Mouse (Mus musculus) kidney, embryonic 14.5 days (tissue): Measurements from ENCODE around the gene Rptor. TPM values are rescaled to one million over a fixed set of nuclear protein-coding genes. Genes with fewer than 3 reads are reported as not detected.

Experiments used
- ATAC-seq: fragments of 200-750 bp; cut with Nextera tagmentation; 2 replicates; pipeline ENCODE4 v1.8.0; 2017; ENCODE audit warnings: moderate number of reproducible peaks, mild to moderate bottlenecking, moderate TSS enrichment, moderate library complexity; ENCODE audit not compliant: low FRiP score, low TSS enrichment
- H3K27ac ChIP-seq: fragments of 300-500 bp; sonication (generic); 2 replicates; pipeline ENCODE4 v1.5.1; 2014; ENCODE audit warnings: low read depth, mild to moderate bottlenecking, low read length, moderate library complexity, mixed read lengths
- H3K27me3 ChIP-seq: fragments of 300-500 bp; sonication (generic); 2 replicates; pipeline ENCODE4 v1.6.1; 2014; ENCODE audit warnings: mild to moderate bottlenecking, low read length; ENCODE audit not compliant: control insufficient read depth, insufficient read depth
- H3K36me3 ChIP-seq: fragments of 300-500 bp; sonication (generic); 2 replicates; pipeline ENCODE4 v1.6.1; 2014; ENCODE audit warnings: low read length, mixed read lengths; ENCODE audit not compliant: control insufficient read depth, insufficient read depth
- H3K4me1 ChIP-seq: fragments of 300-500 bp; sonication (generic); 2 replicates; pipeline ENCODE4 v1.6.1; 2014; ENCODE audit warnings: low read length, mixed read lengths; ENCODE audit not compliant: control insufficient read depth, insufficient read depth
- H3K4me2 ChIP-seq: fragments of 300-500 bp; sonication (generic); replicated peaks from 2 replicates; pipeline ENCODE4 v1.6.1; 2014; ENCODE audit warnings: low read depth, mild to moderate bottlenecking, low read length
- H3K4me3 ChIP-seq: fragments of 300-500 bp; sonication (generic); 2 replicates; pipeline ENCODE4 v1.5.1; 2014; ENCODE audit warnings: mild to moderate bottlenecking, low read length
- H3K9ac ChIP-seq: fragments of 300-500 bp; sonication (generic); 2 replicates; pipeline ENCODE4 v1.6.1; 2014; ENCODE audit warnings: low read depth, mild to moderate bottlenecking, low read length, moderate library complexity
- H3K9me3 ChIP-seq: fragments of 300-500 bp; sonication (generic); 2 replicates; pipeline ENCODE4 v1.6.1; 2016; ENCODE audit warnings: low read length; ENCODE audit not compliant: control insufficient read depth
- WGBS: fragments of 180-500 bp; shearing (Covaris S2); extraction: QIAGEN DNeasy Blood & Tissue Kit; methylation state at CpG from one replicate; pipeline ENCODE4 v1.1.7; 2014; 5-methylcytosine and 5-hydroxymethylcytosine counted together
- polyA plus RNA-seq: library from polyadenylated mRNA; unstranded; fragments of >200 nt; fragmentation: Nextera tagmentation; extraction: Ambion mirVana; gene quantifications from 2 replicates; pipeline ENCODE4 v1.2.1, GENCODE M21; 2014

Rptor gene
- polyA plus RNA-seq, 1 experiment from 2014 or later: 15.7 TPM

GRCm38 (mm10) chr11:119683796-119684195, 81.1 kb downstream of the Rptor start:
- no peaks in the 10 kb centered on the region for H3K36me3 ChIP-seq
- no peak overlapping the region for H3K9ac ChIP-seq
- no peaks in the 10 kb centered on the region for H3K9me3 ChIP-seq
- no peak for ATAC-seq
- 59% methylated on average over 2 of the region's 2 CpGs for WGBS
- H3K27ac ChIP-seq: no peak overlapping the region
- peaks cover 11% of the 10 kb centered on the region for H3K4me1 ChIP-seq
- no peak overlapping the region for H3K4me2 ChIP-seq
- H3K27me3 ChIP-seq: no peaks in the 10 kb centered on the region
- H3K4me3 ChIP-seq: no peak overlapping the region

GRCm38 (mm10) chr11:119685477-119685876, 82.8 kb downstream of the Rptor start:
- ATAC-seq: no peak
- Histone ChIP-seq H3K9me3 (no peaks in the 10 kb centered on the region), H3K27me3 (no peaks in the 10 kb centered on the region), H3K4me1 (peaks cover 14% of the 10 kb centered on the region), H3K36me3 (no peaks in the 10 kb centered on the region), H3K4me3 (no peak overlapping the region), H3K4me2 (no peak overlapping the region), H3K27ac (peak overlapping the region; percentile 30; the same call in 1 of the 2 replicates), H3K9ac (no peak overlapping the region)
- WGBS: 40% methylated on average over 5 of the region's 5 CpGs

GRCm38 (mm10) chr11:119685910-119686659, 83.4 kb downstream of the Rptor start:
- no peak for ATAC-seq
- H3K27ac ChIP-seq: peak overlapping the region; percentile 39; the same call in 1 of the 2 replicates
- no peak overlapping the region for H3K9ac ChIP-seq
- H3K9me3 ChIP-seq: no peaks in the 10 kb centered on the region
- H3K4me3 ChIP-seq: no peak overlapping the region
- H3K27me3 ChIP-seq: no peaks in the 10 kb centered on the region
- 58% methylated on average over 2 of the region's 2 CpGs for WGBS
- H3K36me3 ChIP-seq: no peaks in the 10 kb centered on the region
- peaks cover 18% of the 10 kb centered on the region for H3K4me1 ChIP-seq
- no peak overlapping the region for H3K4me2 ChIP-seq

- ATAC-seq: no peak
- Histone ChIP-seq H3K9ac (no peak overlapping the region), H3K9me3 (no peaks in the 10 kb centered on the region), H3K4me2 (no peak overlapping the region), H3K4me3 (no peak overlapping the region), H3K27me3 (no peaks in the 10 kb centered on the region), H3K27ac (no peak overlapping the region), H3K4me1 (peaks cover 18% of the 10 kb centered on the region), H3K36me3 (no peaks in the 10 kb centered on the region)
- 81% methylated on average over 3 of the region's 3 CpGs for WGBS
These were observed 84.6 kb downstream of the Rptor start for GRCm38 (mm10) chr11:119687316-119687715.

- ATAC-seq: no peak
- Histone ChIP-seq H3K36me3 (no peaks in the 10 kb centered on the region), H3K27ac (no peak overlapping the region), H3K4me3 (no peak overlapping the region), H3K9me3 (no peaks in the 10 kb centered on the region), H3K27me3 (no peaks in the 10 kb centered on the region), H3K4me2 (no peak overlapping the region), H3K9ac (no peak overlapping the region), H3K4me1 (peaks cover 18% of the 10 kb centered on the region)
These were observed 85.3 kb downstream of the Rptor start for GRCm38 (mm10) chr11:119687966-119688365.

GRCm38 (mm10) chr11:119689936-119690335, 87.2 kb downstream of the Rptor start:
- ATAC-seq: no peak
- 63% methylated on average over 3 of the region's 3 CpGs for WGBS
- H3K4me1 ChIP-seq: peaks cover 29% of the 10 kb centered on the region

GRCm38 (mm10) chr11:119692196-119692910, 89.6 kb downstream of the Rptor start:
- Histone ChIP-seq H3K4me3 (no peak overlapping the region), H3K4me2 (no peak overlapping the region), H3K9ac (no peak overlapping the region), H3K9me3 (no peaks in the 10 kb centered on the region), H3K27me3 (no peaks in the 10 kb centered on the region), H3K36me3 (no peaks in the 10 kb centered on the region), H3K4me1 (peaks cover 22% of the 10 kb centered on the region), H3K27ac (no peak overlapping the region)
- no peak for ATAC-seq
- 88% methylated on average over 6 of the region's 6 CpGs for WGBS

More at GRCm38 (mm10) chr11:119689936-119690335, 87.2 kb downstream of the Rptor start:
- no peaks in the 10 kb centered on the region for H3K27me3 ChIP-seq
- no peaks in the 10 kb centered on the region for H3K9me3 ChIP-seq
- H3K4me2 ChIP-seq: no peak overlapping the region
- H3K36me3 ChIP-seq: no peaks in the 10 kb centered on the region
- H3K27ac ChIP-seq: no peak overlapping the region
- no peak overlapping the region for H3K9ac ChIP-seq
- no peak overlapping the region for H3K4me3 ChIP-seq

GRCm38 (mm10) chr11:119692911-119693261, 90.2 kb downstream of the Rptor start:
- ATAC-seq: no peak
- 52% methylated on average over 1 of the region's 1 CpGs for WGBS
- H3K27ac ChIP-seq: no peak overlapping the region

More at GRCm38 (mm10) chr11:119692911-119693261, 90.2 kb downstream of the Rptor start:
- H3K4me1 ChIP-seq: peaks cover 22% of the 10 kb centered on the region
- H3K4me3 ChIP-seq: no peak overlapping the region
- no peaks in the 10 kb centered on the region for H3K9me3 ChIP-seq
- no peaks in the 10 kb centered on the region for H3K36me3 ChIP-seq
- no peak overlapping the region for H3K9ac ChIP-seq
- no peak overlapping the region for H3K4me2 ChIP-seq
- H3K27me3 ChIP-seq: no peaks in the 10 kb centered on the region
